Mouse (Mus musculus): Measurements from ENCODE around the gene Zfp980.
"Not testable (repeated sequence)": the region's sequence is repeated elsewhere in the genome, so short reads cannot be mapped to it uniquely, and the experiment has no call there.

DNA sequence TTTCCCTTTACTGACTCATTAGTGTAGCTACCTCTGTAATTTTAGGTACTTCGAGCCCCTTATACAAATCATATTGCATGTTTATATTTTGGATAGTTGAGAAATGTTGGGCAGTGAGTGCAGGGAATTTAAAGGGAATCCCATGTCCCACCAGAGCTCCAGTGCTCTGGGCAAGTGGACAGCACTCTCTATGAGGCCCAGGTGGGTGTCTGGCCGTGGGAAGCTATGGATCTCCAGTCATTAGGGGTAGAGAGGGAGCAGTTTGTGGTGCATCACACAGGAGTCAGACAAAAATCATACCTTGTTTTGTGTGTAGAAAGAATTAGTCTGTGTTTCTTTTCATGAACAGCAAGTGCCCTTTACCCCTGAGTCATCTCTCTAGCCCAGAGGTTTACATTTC, 15.6 kb downstream of the Zfp980 start:
- TF ChIP-seq CTCF (conservative IDR thresholded peaks at IDR 0.05; ENCODE audit: low read length); NANOG (IDR thresholded peaks at IDR 0.05; ENCODE audit: borderline replicate concordance, low read length): not testable (repeated sequence)

Measured in E14TG2a.4 (cell line).